Mouse (Mus musculus): Measurements from ENCODE around the gene Gm3336. TPM values are rescaled to one million over a fixed set of nuclear protein-coding genes. Genes with fewer than 3 reads are reported as not detected.

The Gm3336 gene
- polyA plus RNA-seq, 1 experiment from 2014 or later, result not detected

GRCm38 (mm10) chr8:70703287-70703686, 15.1 kb upstream of the Gm3336 start, which contains the start of gene Iqcn:
Iqcn (plus strand) TSS chr8:70703457.
- no peak within 1 kb of the TSS for H3K4me3 ChIP-seq (ENCODE audit: low read length)
- ATAC-seq (replicated peaks; ENCODE audit: extremely low read depth, insufficient read depth, low FRiP score), result no peak
- H3K27me3 ChIP-seq (ENCODE audit: control insufficient read depth, insufficient read depth, low read length), result no peaks in the 10 kb centered on the region
- H3K36me3 ChIP-seq (ENCODE audit: control insufficient read depth, insufficient read depth), result 0 out of 2 replicates have a peak, but pooled peaks cover 2% of the 10 kb centered on the region
- no peak within 1 kb of the TSS for H3K9ac ChIP-seq (ENCODE audit: low read length)
- peak within 1 kb of the TSS; percentile 2; the same call in 1 of the 2 replicates for H3K27ac ChIP-seq (ENCODE audit: low read length)
- WGBS, result 82% methylated on average over 3 of the region's 3 CpGs
- H3K4me1 ChIP-seq (ENCODE audit: control insufficient read depth, insufficient read depth, low read length), result peaks cover 16% of the 10 kb centered on the region
- H3K9me3 ChIP-seq (replicated peaks; ENCODE audit: control insufficient read depth, low read length), result no peaks in the 10 kb centered on the region
- H3K4me2 ChIP-seq (ENCODE audit: low read depth, low read length), result no peak within 1 kb of the TSS

DNA sequence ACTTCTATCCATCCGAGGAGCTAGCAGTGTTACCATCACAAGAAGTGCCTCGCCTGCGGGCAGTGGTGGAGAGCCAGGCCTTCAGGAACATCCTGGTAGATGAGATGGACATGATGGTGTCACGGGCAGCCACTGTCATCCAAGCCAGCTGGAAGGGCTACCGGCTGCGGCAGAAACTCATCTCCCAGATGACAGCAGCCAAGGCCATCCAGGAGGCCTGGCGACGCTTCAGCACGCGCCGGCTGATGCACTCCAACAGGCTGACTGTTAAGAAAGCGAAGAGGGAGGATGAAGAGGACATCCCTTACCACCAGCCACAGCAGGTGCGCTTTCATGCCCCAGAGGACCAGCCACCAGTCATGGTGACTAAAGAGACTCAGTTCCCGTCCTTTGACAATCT, 10.1 kb upstream of the Gm3336 start:
- Histone ChIP-seq H3K4me3 (ENCODE audit: low read length) (no peak overlapping the region), H3K9ac (ENCODE audit: low read length) (no peak overlapping the region), H3K4me1 (ENCODE audit: control insufficient read depth, insufficient read depth, low read length) (no peaks in the 10 kb centered on the region), H3K4me2 (ENCODE audit: low read depth, low read length) (no peak overlapping the region), H3K27ac (ENCODE audit: low read length) (no peak overlapping the region), H3K36me3 (ENCODE audit: control insufficient read depth, insufficient read depth) (no peaks in the 10 kb centered on the region), H3K27me3 (ENCODE audit: control insufficient read depth, insufficient read depth, low read length) (no peaks in the 10 kb centered on the region), H3K9me3 (replicated peaks; ENCODE audit: control insufficient read depth, low read length) (no peaks in the 10 kb centered on the region)
- WGBS, result 87% methylated on average over 14 of the region's 14 CpGs
- ATAC-seq (replicated peaks; ENCODE audit: extremely low read depth, insufficient read depth, low FRiP score), result no peak

- H3K4me1 ChIP-seq (ENCODE audit: control insufficient read depth, insufficient read depth, low read length), result no peaks in the 10 kb centered on the region
- ATAC-seq (replicated peaks; ENCODE audit: extremely low read depth, insufficient read depth, low FRiP score), result no peak
- no peak overlapping the region for H3K4me2 ChIP-seq (ENCODE audit: low read depth, low read length)
- 94% methylated on average over 9 of the region's 9 CpGs for WGBS
- H3K9me3 ChIP-seq (replicated peaks; ENCODE audit: control insufficient read depth, low read length), result no peaks in the 10 kb centered on the region
- no peaks in the 10 kb centered on the region for H3K36me3 ChIP-seq (ENCODE audit: control insufficient read depth, insufficient read depth)
- H3K27ac ChIP-seq (ENCODE audit: low read length), result no peak overlapping the region
- H3K27me3 ChIP-seq (ENCODE audit: control insufficient read depth, insufficient read depth, low read length), result no peaks in the 10 kb centered on the region
- no peak overlapping the region for H3K4me3 ChIP-seq (ENCODE audit: low read length)
- no peak overlapping the region for H3K9ac ChIP-seq (ENCODE audit: low read length)
These were observed 8.5 kb upstream of the Gm3336 start for GRCm38 (mm10) chr8:70709794-70710193.

GRCm38 (mm10) chr8:70710296-70710695, 8.0 kb upstream of the Gm3336 start:
- Histone ChIP-seq H3K9ac (ENCODE audit: low read length) (no peak overlapping the region), H3K4me1 (ENCODE audit: control insufficient read depth, insufficient read depth, low read length) (no peaks in the 10 kb centered on the region), H3K9me3 (replicated peaks; ENCODE audit: control insufficient read depth, low read length) (no peaks in the 10 kb centered on the region), H3K4me2 (ENCODE audit: low read depth, low read length) (no peak overlapping the region), H3K4me3 (ENCODE audit: low read length) (no peak overlapping the region), H3K27me3 (ENCODE audit: control insufficient read depth, insufficient read depth, low read length) (no peaks in the 10 kb centered on the region), H3K36me3 (ENCODE audit: control insufficient read depth, insufficient read depth) (no peaks in the 10 kb centered on the region), H3K27ac (ENCODE audit: low read length) (no peak overlapping the region)
- 84% methylated on average over 1 of the region's 1 CpGs for WGBS
- ATAC-seq (replicated peaks; ENCODE audit: extremely low read depth, insufficient read depth, low FRiP score), result no peak

DNA sequence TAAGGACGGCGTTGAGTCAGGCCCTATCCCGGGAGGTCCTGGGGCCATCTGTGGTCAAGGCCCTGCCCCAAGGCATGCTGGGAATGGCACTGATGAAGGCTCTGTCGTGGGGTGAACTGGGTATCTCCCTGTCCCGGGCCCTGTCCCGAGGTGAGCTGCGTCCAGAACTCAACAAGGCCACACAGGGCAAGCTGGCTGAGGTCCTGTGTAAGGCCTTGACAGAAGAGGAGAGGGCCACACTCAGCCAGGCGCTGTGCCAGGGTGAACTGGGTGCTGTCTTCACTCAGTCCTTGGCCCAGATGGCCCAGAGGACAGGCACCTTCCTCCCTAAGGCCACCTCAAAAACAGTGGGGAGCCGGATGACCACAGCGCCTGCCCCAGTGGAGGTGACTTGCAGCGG, 7.3 kb upstream of the Gm3336 start:
- H3K36me3 ChIP-seq (ENCODE audit: control insufficient read depth, insufficient read depth), result no peaks in the 10 kb centered on the region
- no peak overlapping the region for H3K27ac ChIP-seq (ENCODE audit: low read length)
- no peaks in the 10 kb centered on the region for H3K27me3 ChIP-seq (ENCODE audit: control insufficient read depth, insufficient read depth, low read length)
- no peak overlapping the region for H3K4me2 ChIP-seq (ENCODE audit: low read depth, low read length)
- no peaks in the 10 kb centered on the region for H3K4me1 ChIP-seq (ENCODE audit: control insufficient read depth, insufficient read depth, low read length)
- no peak for ATAC-seq (replicated peaks; ENCODE audit: extremely low read depth, insufficient read depth, low FRiP score)
- no peak overlapping the region for H3K9ac ChIP-seq (ENCODE audit: low read length)
- H3K9me3 ChIP-seq (replicated peaks; ENCODE audit: control insufficient read depth, low read length), result no peaks in the 10 kb centered on the region
- 82% methylated on average over 11 of the region's 11 CpGs for WGBS
- H3K4me3 ChIP-seq (ENCODE audit: low read length), result no peak overlapping the region

DNA sequence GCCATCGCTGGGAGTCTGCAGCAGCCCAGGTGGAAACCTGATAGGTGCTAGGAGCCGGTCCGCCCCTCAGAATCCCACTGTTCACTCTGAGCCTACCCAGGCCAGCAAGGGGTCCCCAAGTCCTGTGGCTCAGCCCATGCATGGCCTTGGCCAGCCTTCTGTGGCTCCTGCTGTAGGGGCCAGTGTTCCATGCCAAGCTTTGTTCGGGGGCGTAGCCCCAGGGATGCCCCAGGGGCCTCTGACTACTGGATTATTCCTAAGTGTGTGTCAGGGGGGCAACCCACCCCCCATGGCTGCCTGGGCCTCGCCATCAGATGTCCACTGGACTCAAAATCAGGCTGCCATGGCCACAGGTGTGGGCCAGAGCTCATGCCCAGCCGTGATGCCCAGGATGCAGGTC, 4.4 kb upstream of the Gm3336 start:
- H3K9ac ChIP-seq (ENCODE audit: low read length), result no peak overlapping the region
- H3K36me3 ChIP-seq (ENCODE audit: control insufficient read depth, insufficient read depth), result no peaks in the 10 kb centered on the region
- WGBS, result 76% methylated on average over 7 of the region's 7 CpGs
- no peak overlapping the region for H3K4me3 ChIP-seq (ENCODE audit: low read length)
- no peak for ATAC-seq (replicated peaks; ENCODE audit: extremely low read depth, insufficient read depth, low FRiP score)
- H3K27me3 ChIP-seq (ENCODE audit: control insufficient read depth, insufficient read depth, low read length), result peaks cover 10% of the 10 kb centered on the region
- no peak overlapping the region for H3K27ac ChIP-seq (ENCODE audit: low read length)
- no peak overlapping the region for H3K4me2 ChIP-seq (ENCODE audit: low read depth, low read length)
- H3K9me3 ChIP-seq (replicated peaks; ENCODE audit: control insufficient read depth, low read length), result no peaks in the 10 kb centered on the region
- no peaks in the 10 kb centered on the region for H3K4me1 ChIP-seq (ENCODE audit: control insufficient read depth, insufficient read depth, low read length)

DNA sequence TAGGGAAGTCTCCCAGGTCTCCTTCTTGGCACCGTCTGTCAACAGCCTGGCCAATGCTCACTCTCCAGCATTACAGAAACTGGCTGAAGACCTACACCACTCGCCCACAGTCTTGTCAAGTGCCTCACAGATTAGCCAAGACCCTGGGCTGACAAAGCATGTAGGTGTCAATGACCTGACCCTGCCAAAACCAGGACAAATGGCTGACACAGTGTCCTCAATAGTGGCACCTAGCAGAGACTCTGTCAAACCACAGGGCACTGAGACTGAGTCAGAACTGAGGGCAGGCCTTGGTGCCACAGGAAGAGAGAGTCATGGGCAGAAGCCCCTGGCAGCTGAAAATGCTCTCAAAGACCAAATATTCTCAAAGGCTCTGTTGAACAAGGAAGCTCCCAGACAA, 3.3 kb upstream of the Gm3336 start:
- WGBS, result 44% methylated on average over 2 of the region's 2 CpGs
- Histone ChIP-seq H3K9ac (ENCODE audit: low read length) (no peak overlapping the region), H3K4me3 (ENCODE audit: low read length) (no peak overlapping the region), H3K4me1 (ENCODE audit: control insufficient read depth, insufficient read depth, low read length) (no peaks in the 10 kb centered on the region), H3K4me2 (ENCODE audit: low read depth, low read length) (no peak overlapping the region), H3K27me3 (ENCODE audit: control insufficient read depth, insufficient read depth, low read length) (peaks cover 12% of the 10 kb centered on the region), H3K9me3 (replicated peaks; ENCODE audit: control insufficient read depth, low read length) (no peaks in the 10 kb centered on the region), H3K36me3 (ENCODE audit: control insufficient read depth, insufficient read depth) (no peaks in the 10 kb centered on the region), H3K27ac (ENCODE audit: low read length) (no peak overlapping the region)
- no peak for ATAC-seq (replicated peaks; ENCODE audit: extremely low read depth, insufficient read depth, low FRiP score)

- no peak for ATAC-seq (replicated peaks; ENCODE audit: extremely low read depth, insufficient read depth, low FRiP score)
- H3K27ac ChIP-seq (ENCODE audit: low read length), result no peak overlapping the region
- H3K4me1 ChIP-seq (ENCODE audit: control insufficient read depth, insufficient read depth, low read length), result no peaks in the 10 kb centered on the region
- no peaks in the 10 kb centered on the region for H3K36me3 ChIP-seq (ENCODE audit: control insufficient read depth, insufficient read depth)
- no peak overlapping the region for H3K9ac ChIP-seq (ENCODE audit: low read length)
- H3K27me3 ChIP-seq (ENCODE audit: control insufficient read depth, insufficient read depth, low read length), result peaks cover 12% of the 10 kb centered on the region
- no peak overlapping the region for H3K4me3 ChIP-seq (ENCODE audit: low read length)
- 76% methylated on average over 40 of the region's 40 CpGs for WGBS
- no peaks in the 10 kb centered on the region for H3K9me3 ChIP-seq (replicated peaks; ENCODE audit: control insufficient read depth, low read length)
- H3K4me2 ChIP-seq (ENCODE audit: low read depth, low read length), result no peak overlapping the region
These were observed 1.6 kb upstream of the Gm3336 start for GRCm38 (mm10) chr8:70716521-70717400.

DNA sequence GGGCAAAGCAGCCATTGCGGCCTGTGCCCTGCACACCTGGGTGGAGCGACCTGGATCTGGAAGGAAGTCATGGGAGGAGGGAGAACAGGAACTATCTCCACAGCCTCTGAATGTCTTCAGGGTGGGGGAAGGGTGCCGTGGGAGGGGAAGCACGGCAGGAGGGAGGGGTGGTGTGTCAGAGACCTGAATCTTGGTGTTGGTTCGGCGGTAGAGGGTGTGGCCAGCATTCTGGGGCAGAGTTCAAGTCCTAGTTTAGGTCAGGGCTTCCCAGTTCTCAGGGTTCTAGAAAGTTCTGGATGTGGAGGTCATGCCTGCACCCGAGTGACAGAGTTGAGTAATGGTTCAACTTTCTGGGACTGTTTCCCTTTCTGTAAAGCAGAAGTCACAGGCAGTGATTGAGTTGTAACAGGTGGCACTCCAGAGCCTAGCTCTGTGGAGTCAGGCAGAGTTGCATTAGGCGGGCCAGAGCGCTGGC, 1.5 kb downstream of the Gm3336 start:
- Histone ChIP-seq H3K36me3 (ENCODE audit: control insufficient read depth, insufficient read depth) (no peaks in the 10 kb centered on the region), H3K4me1 (ENCODE audit: control insufficient read depth, insufficient read depth, low read length) (no peaks in the 10 kb centered on the region), H3K9me3 (replicated peaks; ENCODE audit: control insufficient read depth, low read length) (no peaks in the 10 kb centered on the region), H3K27me3 (ENCODE audit: control insufficient read depth, insufficient read depth, low read length) (peaks cover 15% of the 10 kb centered on the region), H3K4me2 (ENCODE audit: low read depth, low read length) (no peak overlapping the region), H3K9ac (ENCODE audit: low read length) (no peak overlapping the region), H3K4me3 (ENCODE audit: low read length) (no peak overlapping the region), H3K27ac (ENCODE audit: low read length) (no peak overlapping the region)
- no peak for ATAC-seq (replicated peaks; ENCODE audit: extremely low read depth, insufficient read depth, low FRiP score)
- 50% methylated on average over 9 of the region's 9 CpGs for WGBS
